Mouse (Mus musculus) bone marrow macrophage, adult 2 months (primary cell): ENCODE data around the gene Foxc2.

ENCODE experiments used
- CTCF ChIP-seq: IDR thresholded peaks from 2 replicates; pipeline ENCODE4 v1.5.1; 2012; ENCODE audit warnings: low read depth, mild to moderate bottlenecking, low read length, moderate library complexity
- POLR2A ChIP-seq: IDR thresholded peaks from 2 replicates; pipeline ENCODE4 v1.6.1; 2012; ENCODE audit warnings: mild to moderate bottlenecking, low read depth, low read length, borderline replicate concordance

DNA sequence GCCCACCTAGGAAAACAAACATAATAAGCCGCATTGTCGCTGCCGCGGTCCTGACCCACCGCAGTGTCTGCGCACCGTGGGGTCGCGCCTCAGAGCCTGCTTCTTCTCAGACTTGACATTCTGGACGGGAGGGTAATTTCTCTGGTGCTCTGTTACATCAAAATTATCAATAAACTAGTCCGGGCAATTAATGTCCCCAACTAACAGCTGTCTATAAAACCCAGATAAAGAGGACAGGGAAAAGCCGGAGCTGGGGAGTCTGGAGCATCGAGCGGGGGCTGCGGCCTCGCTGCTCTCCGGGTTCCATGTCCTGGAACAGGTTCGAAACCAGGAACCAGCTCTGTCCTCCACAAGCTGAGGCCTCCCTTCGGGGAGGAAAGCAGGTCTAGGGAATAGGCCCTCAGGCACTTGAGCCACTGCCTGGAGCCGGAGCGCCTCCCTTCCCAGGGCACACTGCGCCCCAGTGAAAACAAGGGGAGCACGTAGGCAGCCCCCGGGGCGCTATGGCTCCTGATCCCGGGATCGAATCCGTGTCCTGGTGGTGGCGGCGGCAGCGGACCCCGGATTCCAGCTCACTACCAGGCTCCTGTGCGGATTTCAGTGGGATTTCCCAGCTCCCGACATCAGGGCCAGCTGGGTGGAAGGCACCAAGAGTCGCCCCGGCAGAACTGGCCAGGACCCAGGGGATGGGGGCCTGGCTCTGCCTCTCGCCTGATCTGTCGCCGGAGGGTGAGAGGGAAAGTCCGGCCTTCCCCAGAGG, 26.9 kb upstream of the Foxc2 start:
- TF ChIP-seq CTCF (no peak), POLR2A (no peak)
